Mouse (Mus musculus) olfactory bulb, adult 2 months (tissue): ENCODE measurements around the gene Pgap3. TPM values are rescaled to one million over a fixed set of nuclear protein-coding genes. Genes with fewer than 3 reads are reported as not detected.
"Not testable (repeated sequence)": the region's sequence is repeated elsewhere in the genome, so short reads cannot be mapped to it uniquely, and the experiment has no call there.

Experiments
- H3K27ac ChIP-seq: fragments of 200-500 bp; 2 replicates; pipeline ENCODE4 v1.5.1; 2012; ENCODE audit warnings: low read depth, low read length; ENCODE audit not compliant: insufficient read depth
- H3K4me1 ChIP-seq: fragments of 200-500 bp; 2 replicates; pipeline ENCODE4 v1.6.1; 2012; ENCODE audit warnings: low read length; ENCODE audit not compliant: control insufficient read depth, insufficient read depth
- H3K4me3 ChIP-seq: fragments of 200-500 bp; 2 replicates; pipeline ENCODE4 v1.5.1; 2012; ENCODE audit warnings: mild to moderate bottlenecking, low read depth, low read length, moderate library complexity; ENCODE audit not compliant: insufficient read depth
- CTCF ChIP-seq: fragments of 200-500 bp; IDR thresholded peaks from 2 replicates; pipeline ENCODE4 v1.5.1; 2012; ENCODE audit warnings: low read depth, mild to moderate bottlenecking, low read length, moderate library complexity; ENCODE audit not compliant: insufficient read depth
- POLR2A ChIP-seq: fragments of 200-500 bp; IDR thresholded peaks from 2 replicates; pipeline ENCODE4 v1.6.1; 2012; ENCODE audit warnings: mild to moderate bottlenecking, low read depth, low read length, moderate library complexity; ENCODE audit not compliant: insufficient read depth
- WGBS: fragments of 180-500 bp; shearing (Covaris S2); methylation state at CpG from one replicate; pipeline ENCODE4 v1.1.7; 2018; 5-methylcytosine and 5-hydroxymethylcytosine counted together
- polyA plus RNA-seq: library from polyadenylated mRNA; stranded (reverse); fragments of >200 nt; gene quantifications from 2 replicates; pipeline ENCODE4 v1.2.4, GENCODE M21; 2012; ENCODE audit warnings: low replicate concordance; ENCODE audit not compliant: missing spikeins, insufficient read depth, insufficient read length

Gene Pgap3
- polyA plus RNA-seq, 1 experiment: not detected

DNA sequence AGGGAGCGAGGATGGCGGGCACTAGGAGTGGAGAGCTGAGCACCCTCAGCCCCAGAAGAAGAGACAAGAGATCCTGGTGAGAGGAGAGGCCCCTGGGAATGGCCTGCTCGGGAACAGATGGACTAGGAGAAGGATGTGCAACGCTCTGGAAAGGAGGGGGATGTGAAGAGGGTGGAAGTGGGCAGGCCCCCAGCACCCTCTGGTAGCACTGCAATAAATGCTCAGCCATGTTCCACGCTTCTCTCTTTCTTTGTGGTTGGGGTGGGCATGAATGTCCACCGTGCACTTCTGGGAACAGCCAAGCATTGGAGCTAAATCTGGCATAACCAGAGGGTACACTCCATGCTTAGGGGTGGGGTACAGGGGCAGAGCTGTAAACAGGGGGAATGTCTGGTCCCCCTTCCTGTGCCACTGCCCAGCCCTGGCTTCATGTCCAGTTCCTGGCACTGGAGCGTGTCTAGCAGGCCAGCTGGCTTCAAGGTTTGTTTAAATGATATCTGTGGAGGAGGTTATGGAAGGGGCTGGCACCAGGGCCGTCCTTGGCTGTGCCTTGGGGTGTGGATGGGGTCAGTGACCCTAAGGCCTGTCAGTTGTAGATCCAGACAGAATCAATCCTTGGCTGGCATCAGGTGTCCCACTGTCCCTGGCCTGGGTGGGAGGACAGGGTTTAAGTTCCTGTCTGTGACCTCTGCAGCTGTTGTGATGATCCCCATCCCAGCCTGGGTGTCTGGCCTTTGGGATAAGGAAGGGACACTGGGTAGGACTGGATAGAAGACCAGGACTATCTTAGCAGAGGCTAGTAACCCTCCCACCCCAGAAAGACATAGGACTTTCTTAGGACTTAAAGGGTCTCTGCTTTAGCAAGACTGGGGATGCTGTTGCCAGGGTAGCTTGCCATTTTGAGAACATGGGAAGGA lies 15.3 kb downstream of the Pgap3 start:
- Histone ChIP-seq H3K27ac (no peak overlapping the region), H3K4me1 (peaks cover 29% of the 10 kb centered on the region), H3K4me3 (no peak overlapping the region)
- 69% methylated on average over 8 of the region's 8 CpGs for WGBS
- no peak for TF ChIP-seq POLR2A
- TF ChIP-seq CTCF: no peak

- Histone ChIP-seq H3K4me1 (peaks cover 27% of the 10 kb centered on the region), H3K27ac (no peak overlapping the region), H3K4me3 (no peak overlapping the region)
- no peak for TF ChIP-seq CTCF
- TF ChIP-seq POLR2A: no peak
- WGBS: 82% methylated on average over 20 of the region's 20 CpGs
These were observed 16.1 kb downstream of the Pgap3 start for GRCm38 (mm10) chr11:98384216-98384615.

GRCm38 (mm10) chr11:98383261-98384030 lies 16.8 kb downstream of the Pgap3 start, which contains the start of gene Tcap:
Gene Tcap (plus strand): TSS chr11:98383811.
- TF ChIP-seq CTCF (no peak), POLR2A (no peak)
- H3K27ac ChIP-seq: no peak within 1 kb of the TSS
- peaks cover 20% of the 10 kb centered on the region for H3K4me1 ChIP-seq
- no peak within 1 kb of the TSS for H3K4me3 ChIP-seq
- WGBS: 64% methylated on average over 14 of the region's 14 CpGs

GRCm38 (mm10) chr11:98382405-98382804 lies 17.9 kb downstream of the Pgap3 start:
- H3K4me3 ChIP-seq, H3K27ac ChIP-seq: not testable (repeated sequence)
- WGBS: 49% methylated on average over 2 of the region's 2 CpGs
- peaks cover 16% of the 10 kb centered on the region for H3K4me1 ChIP-seq

DNA sequence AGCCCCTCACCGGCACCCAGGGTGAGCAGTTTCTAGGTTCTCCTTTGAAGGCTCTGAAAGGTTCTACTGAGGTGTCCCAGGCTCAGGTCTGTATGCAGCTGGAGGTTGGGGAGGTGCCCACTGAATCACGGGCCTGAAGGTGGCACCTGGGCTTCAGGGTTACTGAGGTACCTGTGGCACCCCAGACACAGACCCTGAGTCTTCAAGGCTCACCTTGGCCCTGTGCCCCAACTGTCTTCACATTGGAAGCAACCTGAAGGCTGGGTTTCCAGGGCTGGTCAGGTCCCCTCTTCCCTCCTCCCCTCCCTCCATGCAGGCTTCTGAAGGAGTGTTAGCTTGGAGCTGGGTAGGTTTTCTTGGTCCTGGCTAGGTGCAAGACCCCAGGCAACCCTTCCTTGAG lies 18.6 kb downstream of the Pgap3 start:
- H3K4me3 ChIP-seq: no peak overlapping the region
- H3K27ac ChIP-seq: no peak overlapping the region
- no peak for TF ChIP-seq POLR2A
- H3K4me1 ChIP-seq: peaks cover 15% of the 10 kb centered on the region
- WGBS: 98% methylated on average over 2 of the region's 2 CpGs

GRCm38 (mm10) chr11:98380106-98380505 lies 20.2 kb downstream of the Pgap3 start:
- H3K4me1 ChIP-seq: peaks cover 11% of the 10 kb centered on the region
- TF ChIP-seq POLR2A (no peak), CTCF (no peak)
- H3K4me3 ChIP-seq: no peak overlapping the region
- H3K27ac ChIP-seq: no peak overlapping the region
- 57% methylated on average over 6 of the region's 6 CpGs for WGBS

DNA sequence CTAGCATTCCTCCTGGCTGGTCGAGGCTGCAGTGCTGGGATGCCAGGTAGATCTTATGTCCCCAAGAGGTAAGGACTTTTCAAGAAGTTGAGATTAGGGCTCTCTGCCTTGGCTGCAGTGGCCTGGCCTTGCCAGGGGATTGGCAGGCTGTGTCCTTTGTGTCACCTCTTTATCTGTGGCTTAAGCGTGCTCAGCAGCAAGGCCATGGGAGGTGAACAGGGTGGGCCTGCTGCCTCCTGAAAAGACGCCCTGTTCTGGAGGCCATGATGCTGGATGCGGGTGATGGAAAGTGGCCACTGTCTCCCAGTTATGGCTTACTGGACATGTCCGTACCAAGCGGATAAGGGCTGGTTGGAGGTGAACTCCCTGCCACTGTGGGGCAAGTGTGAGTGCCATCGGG lies 20.9 kb downstream of the Pgap3 start:
- Histone ChIP-seq H3K4me1 (peaks cover 11% of the 10 kb centered on the region), H3K27ac (no peak overlapping the region), H3K4me3 (no peak overlapping the region)
- TF ChIP-seq POLR2A: no peak
- no peak for TF ChIP-seq CTCF
- 90% methylated on average over 7 of the region's 7 CpGs for WGBS

DNA sequence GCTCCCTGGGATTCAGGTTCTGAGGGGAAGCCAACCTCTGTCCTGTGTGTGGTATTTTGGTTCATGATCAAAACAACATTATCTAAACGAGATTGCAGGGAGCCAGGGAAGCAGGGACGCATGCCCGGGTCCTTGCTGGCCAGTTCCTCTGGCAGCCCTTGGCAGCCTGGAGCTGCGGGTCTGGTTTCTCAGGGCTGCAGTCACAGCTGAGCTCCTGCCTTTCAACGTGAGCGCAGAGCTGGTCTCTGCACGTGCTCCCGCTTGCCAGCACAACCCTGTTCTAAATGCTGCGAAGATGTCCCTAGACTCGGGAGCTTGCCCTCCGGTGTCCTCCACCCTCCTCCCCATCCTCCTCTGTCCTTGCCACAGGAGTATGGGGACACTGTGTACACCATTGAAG lies 22.5 kb downstream of the Pgap3 start:
- 80% methylated on average over 11 of the region's 11 CpGs for WGBS
- Histone ChIP-seq H3K27ac (no peak overlapping the region), H3K4me1 (no peaks in the 10 kb centered on the region), H3K4me3 (no peak overlapping the region)
- TF ChIP-seq POLR2A: no peak
- no peak for TF ChIP-seq CTCF

- WGBS: 71% methylated on average over 5 of the region's 5 CpGs
- Histone ChIP-seq H3K4me3 (no peak overlapping the region), H3K4me1 (peaks cover 4% of the 10 kb centered on the region), H3K27ac (no peak overlapping the region)
- no peak for TF ChIP-seq CTCF
- no peak for TF ChIP-seq POLR2A
These were observed 23.5 kb downstream of the Pgap3 start for GRCm38 (mm10) chr11:98376756-98377155.
